Mouse (Mus musculus) CH12.LX (cell line): ENCODE results near the gene Rrm1. TPM values are rescaled to one million over a fixed set of nuclear protein-coding genes. Genes with fewer than 3 reads are reported as not detected.

Experiments
- DNase-seq: peaks from one replicate; pipeline ENCODE4 v3.0.0-alpha.2; 2013; ENCODE audit errors: extremely low read depth
- H3K27ac ChIP-seq: 2 replicates; pipeline ENCODE4 v1.5.1; 2012; ENCODE audit warnings: low read depth, mild to moderate bottlenecking, control low read depth, moderate library complexity; ENCODE audit not compliant: insufficient read depth
- H3K27me3 ChIP-seq: replicated peaks from 2 replicates; pipeline ENCODE3; 2012; ENCODE audit warnings: inconsistent platforms
- H3K36me3 ChIP-seq, 2 experiments: replicated peaks in 1 of 2; 2 replicates each; pipeline versions ENCODE3 to v1.6.1; 2012; ENCODE audit warnings: inconsistent platforms in 1 of 2, low read length in 1 of 2, mild to moderate bottlenecking in 1 of 2, mixed read lengths in 1 of 2, moderate library complexity in 1 of 2; ENCODE audit not compliant: control insufficient read depth in 1 of 2, insufficient read depth in 1 of 2
- H3K4me1 ChIP-seq, 2 experiments: 2 replicates each; pipeline ENCODE4 v1.6.1; 2012; ENCODE audit warnings: inconsistent platforms in 1 of 2, moderate library complexity in 1 of 2; ENCODE audit not compliant: insufficient read depth in 2 of 2, control insufficient read depth in 1 of 2
- H3K4me2 ChIP-seq: 2 replicates; pipeline ENCODE4 v1.6.1; 2012; ENCODE audit warnings: low read depth, mild to moderate bottlenecking, control low read depth; ENCODE audit not compliant: poor library complexity, insufficient read depth, severe bottlenecking
- H3K4me3 ChIP-seq, 3 experiments: fragments of 150-350 bp in 1 of 3; sonication (generic) in 1 of 3; replicated peaks in 1 of 3; 2 replicates each; pipeline versions ENCODE3 to v1.5.1; 2011 to 2012; ENCODE audit warnings: low read depth in 2 of 3, low read length in 2 of 3, mild to moderate bottlenecking in 2 of 3, moderate library complexity in 2 of 3, control low read depth in 1 of 3, improper control_type of control experiment in 1 of 3, inconsistent platforms in 1 of 3, mixed read lengths in 1 of 3; ENCODE audit not compliant: poor library complexity in 1 of 3
- H3K79me2 ChIP-seq: replicated peaks from 2 replicates; pipeline ENCODE4 v1.6.1; 2012; ENCODE audit warnings: mild to moderate bottlenecking, moderate library complexity; ENCODE audit not compliant: control insufficient read depth, poor library complexity, insufficient read depth, severe bottlenecking; ENCODE audit errors: extremely low read depth
- H3K9ac ChIP-seq: 2 replicates; pipeline ENCODE4 v1.6.1; 2012; ENCODE audit warnings: low read depth, mild to moderate bottlenecking, control low read depth, moderate library complexity; ENCODE audit not compliant: insufficient read depth
- H3K9me3 ChIP-seq: replicated peaks from 2 replicates; pipeline ENCODE3; 2012; ENCODE audit warnings: low read length, inconsistent platforms, mixed read lengths
- CHD2 ChIP-seq: IDR thresholded peaks from 2 replicates; pipeline ENCODE4 v1.6.1; 2011; ENCODE audit warnings: low read length, improper control_type of control experiment
- CTCF ChIP-seq, 2 experiments: IDR thresholded peaks in 1 of 2; conservative IDR thresholded peaks in 1 of 2; 2 replicates each; pipeline ENCODE4 v1.5.1; 2011 to 2012; ENCODE audit warnings: low read depth in 2 of 2, low read length in 2 of 2, improper control_type of control experiment in 1 of 2, inconsistent platforms in 1 of 2, mild to moderate bottlenecking in 1 of 2, moderate library complexity in 1 of 2
- ELF1 ChIP-seq: IDR thresholded peaks from 2 replicates; pipeline ENCODE4 v1.6.1; 2014; ENCODE audit warnings: low read depth, mild to moderate bottlenecking, inconsistent platforms, low read length, improper control_type of control experiment
- HCFC1 ChIP-seq: IDR thresholded peaks from 2 replicates; pipeline ENCODE4 v1.6.1; 2012; ENCODE audit warnings: low read depth, mild to moderate bottlenecking, inconsistent platforms, low read length, improper control_type of control experiment
- JUN ChIP-seq: IDR thresholded peaks from 2 replicates; pipeline ENCODE4 v1.6.1; 2011; ENCODE audit warnings: low read depth, mild to moderate bottlenecking, low read length, improper control_type of control experiment, moderate library complexity; ENCODE audit not compliant: insufficient read depth
- MAFK ChIP-seq: IDR thresholded peaks from 2 replicates; pipeline ENCODE4 v1.6.1; 2011; ENCODE audit warnings: low read length, improper control_type of control experiment; ENCODE audit not compliant: insufficient replicate concordance
- MAX ChIP-seq: IDR thresholded peaks from 2 replicates; pipeline ENCODE4 v1.6.1; 2011; ENCODE audit warnings: low read length, improper control_type of control experiment
- MAZ ChIP-seq: IDR thresholded peaks from 2 replicates; pipeline ENCODE4 v1.6.1; 2012; ENCODE audit warnings: low read depth, mild to moderate bottlenecking, inconsistent platforms, low read length, improper control_type of control experiment, moderate library complexity
- MYC ChIP-seq: IDR thresholded peaks from 2 replicates; pipeline ENCODE4 v1.6.1; 2011; ENCODE audit warnings: low read depth, mild to moderate bottlenecking, improper control_type of control experiment, low read length
- NELFE ChIP-seq: IDR thresholded peaks from 2 replicates; pipeline ENCODE4 v1.6.1; 2011; ENCODE audit warnings: low read depth, low read length, improper control_type of control experiment
- POLR2A ChIP-seq: IDR thresholded peaks from 2 replicates; pipeline ENCODE4 v1.6.1; 2011; ENCODE audit warnings: low read depth, mild to moderate bottlenecking, improper control_type of control experiment, low read length
- RAD21 ChIP-seq: IDR thresholded peaks from 2 replicates; pipeline ENCODE4 v1.6.1; 2011; ENCODE audit warnings: low read depth, mild to moderate bottlenecking, low read length, improper control_type of control experiment, moderate library complexity
- SMC3 ChIP-seq: IDR thresholded peaks from 2 replicates; pipeline ENCODE4 v1.6.1; 2011; ENCODE audit warnings: low read depth, low read length, improper control_type of control experiment
- TBP ChIP-seq: conservative IDR thresholded peaks from 2 replicates; pipeline ENCODE4 v1.6.1; 2011; ENCODE audit warnings: low read depth, low read length, improper control_type of control experiment
- TCF12 ChIP-seq: IDR thresholded peaks from 2 replicates; pipeline ENCODE4 v1.6.1; 2014; ENCODE audit warnings: low read depth, mild to moderate bottlenecking, inconsistent platforms, low read length, improper control_type of control experiment
- USF1 ChIP-seq: IDR thresholded peaks from 2 replicates; pipeline ENCODE4 v1.6.1; 2014; ENCODE audit warnings: low read depth, mild to moderate bottlenecking, inconsistent platforms, low read length, improper control_type of control experiment
- USF2 ChIP-seq: conservative IDR thresholded peaks from 2 replicates; pipeline ENCODE4 v1.6.1; 2011; ENCODE audit warnings: low read depth, low read length, improper control_type of control experiment
- ZC3H11A ChIP-seq: IDR thresholded peaks from 2 replicates; pipeline ENCODE4 v1.6.1; 2012; ENCODE audit warnings: low read depth, mild to moderate bottlenecking, inconsistent platforms, low read length, improper control_type of control experiment
- ZKSCAN1 ChIP-seq: IDR thresholded peaks from 2 replicates; pipeline ENCODE4 v1.6.1; 2012; ENCODE audit warnings: low read depth, inconsistent platforms, low read length, improper control_type of control experiment, borderline replicate concordance
- ZMIZ1 ChIP-seq: IDR thresholded peaks from 2 replicates; pipeline ENCODE4 v1.6.1; 2012; ENCODE audit warnings: low read depth, mild to moderate bottlenecking, inconsistent platforms, low read length, improper control_type of control experiment
- dilution Hi-C: fragments of 300-500 bp; cut with MboI; formaldehyde crosslinking; loops from 2 replicates; pipeline ENCODE4 v1.14.3; 2020; ENCODE audit warnings: low sequenced_read_pairs; ENCODE audit not compliant: extremely low pct_unique_long_range_greater_than_20kb, extremely low pct_ligation_motif_present
- in situ Hi-C: fragments of 300-500 bp; cut with MboI; formaldehyde crosslinking; loops from 3 replicates; pipeline ENCODE4 v1.14.3; 2019; ENCODE audit warnings: low sequenced_read_pairs, low pct_ligation_motif_present, low pct_unique_long_range_greater_than_20kb, mixed read lengths
- polyA plus RNA-seq: library from polyadenylated mRNA; unstranded; fragments of >175 nt; gene quantifications from 2 replicates; pipeline ENCODE4 v1.2.1, GENCODE M21; 2012; ENCODE audit warnings: low read depth; ENCODE audit not compliant: insufficient read length
- total RNA-seq, 2 experiments: library from RNA; depleted of rRNA; stranded (reverse); fragments of 300-350 nt in 1 of 2; fragments of >200 nt in 1 of 2; gene quantifications; 2 replicates each; pipeline ENCODE4 v1.2.3; 2012 to 2014

The Rrm1 gene
- total and polyA plus RNA-seq, 3 experiments, result 156 to 248 (median 227) TPM

DNA sequence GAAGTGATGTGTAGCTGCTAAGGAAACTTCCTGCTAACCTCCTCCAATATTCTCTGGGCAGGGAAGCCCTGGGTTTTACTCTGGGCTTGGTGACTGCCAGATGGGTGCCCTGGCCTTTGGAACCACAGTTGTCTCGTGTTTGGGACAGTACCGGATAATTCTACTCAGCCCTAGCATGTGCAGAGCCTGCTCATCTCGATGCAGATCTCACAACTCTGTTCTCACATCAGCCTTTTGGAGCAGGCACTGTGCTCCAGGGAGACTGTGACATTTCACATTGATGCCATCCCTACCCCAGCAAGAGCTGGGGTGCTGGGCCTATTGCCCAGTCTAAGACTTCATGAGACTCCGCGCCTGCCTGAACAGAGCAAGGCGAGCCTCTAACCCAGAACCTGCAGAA is 67.2 kb downstream of the Rrm1 start:
- Histone ChIP-seq H3K4me3 (no peak overlapping the region), H3K4me1 (peaks cover 0 to 9% of the 10 kb centered on the region in 2 experiments; a peak in 2 of 4 replicates), H3K27ac (no peak overlapping the region), H3K27me3 (no peaks in the 10 kb centered on the region), H3K9me3 (no peaks in the 10 kb centered on the region), H3K79me2 (no peaks in the 10 kb centered on the region), H3K36me3 (no peaks in the 10 kb centered on the region), H3K4me2 (no peak overlapping the region), H3K9ac (no peak overlapping the region)
- TF ChIP-seq MAZ, result no peak
- TF ChIP-seq ELF1, result no peak
- dilution Hi-C loops (no loop called here), in situ Hi-C loops (loop anchor here (5.0 to 25.0 kb wide), 3 partner anchors 129 to 406 kb away; partner anchors contain the start of genes Olfr554, Olfr560, Olfr561 and Olfr571)
- DNase-seq, result no peak

DNA sequence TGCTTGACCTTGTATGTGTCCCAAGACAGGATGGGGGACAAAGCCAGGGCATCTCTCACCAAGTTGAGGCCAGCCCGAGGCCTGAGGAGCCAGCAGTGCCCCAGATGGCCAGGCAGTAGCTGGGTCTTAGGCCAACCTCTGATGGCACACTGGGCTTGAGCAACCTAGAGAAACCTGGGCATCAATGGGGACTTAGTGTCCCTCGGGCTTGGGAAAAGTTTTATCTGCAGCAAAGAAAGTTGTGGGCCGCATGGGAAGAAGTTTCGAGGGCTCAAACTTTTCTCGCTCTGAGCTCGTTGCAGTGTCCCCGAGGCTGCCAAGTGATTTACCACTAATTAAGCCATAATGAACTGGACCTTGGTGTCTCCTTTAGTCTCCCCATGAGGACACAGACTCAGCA is 68.2 kb downstream of the Rrm1 start:
- no peaks in the 10 kb centered on the region for H3K79me2 ChIP-seq
- DNase-seq, result no peak
- no peak overlapping the region for H3K4me2 ChIP-seq
- no peaks in the 10 kb centered on the region for H3K27me3 ChIP-seq
- H3K4me3 ChIP-seq, result no peak overlapping the region
- in situ Hi-C loops, result loop anchor here (5.0 to 25.0 kb wide), 3 partner anchors 128 to 405 kb away; partner anchors contain the start of genes Olfr554, Olfr560, Olfr561 and Olfr571
- H3K36me3 ChIP-seq, result no peaks in the 10 kb centered on the region
- H3K9me3 ChIP-seq, result no peaks in the 10 kb centered on the region
- dilution Hi-C loops, result no loop called here
- H3K4me1 ChIP-seq, result peaks cover 0 to 17% of the 10 kb centered on the region in 2 experiments; a peak in 2 of 4 replicates
- no peak overlapping the region for H3K27ac ChIP-seq
- TF ChIP-seq ZMIZ1 (no peak), ZKSCAN1 (no peak), RAD21 (no peak), MAX (no peak), ZC3H11A (no peak), JUN (no peak), HCFC1 (no peak), TCF12 (no peak), SMC3 (no peak), USF1 (no peak), CTCF (conservative IDR thresholded peaks at IDR 0.05 in 1 of 2, IDR thresholded peaks at IDR 0.05 in 1 of 2; ENCODE audit: low read depth in 2 of 2, low read length in 2 of 2) (no peak), MAFK (no peak), MAZ (no peak)
- no peak overlapping the region for H3K9ac ChIP-seq

DNA sequence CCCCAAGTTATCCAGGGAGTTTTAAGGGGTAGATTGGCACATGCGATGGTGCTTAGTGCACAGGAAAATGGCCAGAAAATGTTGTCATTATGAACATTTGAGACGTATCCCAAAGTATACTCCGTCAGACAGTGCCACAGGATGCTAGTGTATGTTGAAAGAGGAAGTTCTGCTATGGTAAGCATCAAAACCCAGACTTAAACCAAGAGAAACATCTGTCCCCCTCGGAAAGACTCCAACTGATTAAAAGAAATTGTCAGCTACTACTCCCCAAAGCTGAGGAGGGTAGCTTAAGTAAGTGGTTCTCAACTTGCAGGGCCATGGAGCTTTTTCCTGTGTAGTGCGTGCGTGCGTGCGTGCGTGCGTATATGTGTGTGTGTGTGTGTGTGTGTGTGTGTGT is 70.4 kb downstream of the Rrm1 start:
- H3K9me3 ChIP-seq, result no peaks in the 10 kb centered on the region
- H3K9ac ChIP-seq, result no peak overlapping the region
- TF ChIP-seq SMC3 (no peak), CHD2 (no peak), TBP (no peak), NELFE (no peak), CTCF (conservative IDR thresholded peaks at IDR 0.05 in 1 of 2, IDR thresholded peaks at IDR 0.05 in 1 of 2; ENCODE audit: low read depth in 2 of 2, low read length in 2 of 2) (no peak), USF1 (no peak), USF2 (no peak), POLR2A (no peak), JUN (no peak), MYC (no peak)
- H3K36me3 ChIP-seq, result no peaks in the 10 kb centered on the region
- H3K4me2 ChIP-seq, result no peak overlapping the region
- in situ Hi-C loops (loop anchor here (25.0 kb wide), 1 partner anchor 250 kb away; the partner anchor contains the start of genes Olfr560, Olfr561 and Olfr78), dilution Hi-C loops (no loop called here)
- H3K4me1 ChIP-seq, result peaks cover 5 to 24% of the 10 kb centered on the region in 2 experiments
- H3K79me2 ChIP-seq, result no peaks in the 10 kb centered on the region
- no peak overlapping the region for H3K4me3 ChIP-seq
- no peak for DNase-seq
- H3K27ac ChIP-seq, result no peak overlapping the region
- H3K27me3 ChIP-seq, result no peaks in the 10 kb centered on the region
